Mouse (Mus musculus) CD4-positive helper T cell, adult 2 months (primary cell): ENCODE measurements around the gene Ccpg1.

ENCODE experiments used
- DNase-seq: peaks from one replicate; pipeline ENCODE4 v3.0.0-alpha.2; 2012; ENCODE audit warnings: low read depth, missing footprints, low spot score

Ccpg1 gene

DNA sequence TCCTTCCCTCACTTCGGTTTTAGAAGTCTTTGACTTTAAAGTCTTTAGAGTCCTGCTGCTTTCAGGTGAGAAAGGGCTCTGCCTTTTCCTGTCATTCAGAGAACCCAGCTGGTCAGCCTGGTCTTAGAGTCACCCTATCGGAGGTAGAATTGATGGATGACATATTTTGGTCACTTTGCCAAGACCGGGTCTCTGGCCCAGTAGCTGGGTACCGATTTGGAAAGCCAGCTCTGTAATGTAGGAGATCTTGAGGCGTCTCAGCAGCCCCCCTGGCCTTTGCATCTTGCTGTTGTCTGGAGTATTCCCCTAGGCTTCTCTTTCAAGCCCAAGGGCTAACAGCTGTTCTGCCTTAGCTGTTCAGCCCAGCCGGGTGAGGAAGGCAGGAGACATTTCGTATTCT lies 60.0 kb downstream of the Ccpg1 start:
- no peak for DNase-seq

DNA sequence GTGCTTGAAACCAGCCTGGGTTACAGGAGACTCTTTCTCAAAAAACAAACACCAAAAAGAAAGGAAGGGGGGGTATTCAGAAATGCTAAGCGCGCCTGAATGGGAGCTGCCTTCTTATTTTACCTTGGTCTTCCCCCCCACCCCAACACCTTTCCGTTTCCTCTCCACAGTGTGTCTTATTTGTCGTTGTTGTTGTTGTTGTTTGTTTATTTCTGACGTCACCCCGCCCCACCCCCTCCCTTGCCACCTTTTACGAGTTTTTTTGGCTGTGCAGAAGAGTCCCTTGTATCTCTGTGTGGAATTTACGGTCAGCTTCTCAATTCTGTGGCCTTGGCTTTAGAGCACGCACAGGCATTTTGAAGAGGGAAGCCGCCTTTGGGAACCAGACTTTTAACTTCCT lies 60.5 kb downstream of the Ccpg1 start:
- peak; percentile 51 for DNase-seq

DNA sequence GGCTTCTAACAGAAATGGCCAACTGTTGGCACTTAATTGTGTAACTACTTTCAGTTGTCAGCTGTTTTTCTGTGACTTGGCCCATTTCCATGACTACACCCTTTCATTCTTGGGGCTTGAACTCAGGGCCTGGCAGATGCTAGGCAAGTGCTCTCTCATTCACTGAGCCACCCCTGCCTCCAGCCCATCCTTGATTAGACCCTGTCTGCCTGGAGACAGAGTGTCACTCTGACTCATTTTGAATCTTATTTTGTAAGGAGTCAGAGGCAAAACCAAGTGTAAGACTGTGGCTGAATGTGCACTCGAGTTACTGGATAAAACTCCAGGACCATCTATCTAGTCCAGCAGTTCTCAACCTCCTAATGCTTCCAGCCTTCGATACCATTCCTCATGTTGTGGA lies 62.7 kb downstream of the Ccpg1 start:
- DNase-seq: no peak

DNA sequence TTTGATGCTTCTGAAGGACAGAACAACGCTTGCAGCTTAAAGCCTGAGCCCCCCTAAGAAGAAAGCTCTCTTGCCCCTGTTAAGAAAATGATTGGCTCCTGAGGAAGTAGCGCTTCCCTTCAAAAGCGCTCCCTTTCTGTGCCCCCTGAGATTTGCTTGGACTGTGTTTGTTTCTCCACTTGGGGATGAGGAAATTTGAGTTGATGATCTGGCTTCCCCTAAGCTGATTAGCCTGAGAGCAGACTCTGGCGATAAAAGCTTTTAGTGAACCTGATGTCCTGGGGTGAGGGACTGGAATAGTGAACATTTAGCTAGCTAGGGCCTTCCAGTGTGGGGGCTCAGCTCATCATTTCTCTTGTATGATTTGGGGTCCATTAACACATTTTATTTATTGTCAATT lies 63.7 kb downstream of the Ccpg1 start:
- DNase-seq: no peak

DNA sequence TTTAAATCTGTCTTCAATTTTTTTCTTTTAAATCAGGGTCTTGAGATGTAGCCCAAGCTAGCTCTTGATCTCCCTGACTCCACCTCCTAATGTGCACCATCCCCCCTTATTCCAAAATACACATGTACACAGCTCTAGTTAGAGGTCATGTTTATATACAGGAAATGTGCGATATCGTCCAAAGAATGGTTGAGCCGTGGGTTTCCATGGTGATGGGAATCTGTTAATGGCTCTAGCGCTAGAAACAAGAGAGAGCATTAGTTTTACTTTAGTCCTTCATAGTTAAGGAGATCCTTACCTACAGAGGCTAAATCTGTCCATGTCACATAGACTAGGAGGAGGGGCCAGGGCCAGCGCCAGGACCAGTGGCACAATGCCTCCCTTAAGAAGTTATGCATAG lies 64.6 kb downstream of the Ccpg1 start:
- DNase-seq: no peak

DNA sequence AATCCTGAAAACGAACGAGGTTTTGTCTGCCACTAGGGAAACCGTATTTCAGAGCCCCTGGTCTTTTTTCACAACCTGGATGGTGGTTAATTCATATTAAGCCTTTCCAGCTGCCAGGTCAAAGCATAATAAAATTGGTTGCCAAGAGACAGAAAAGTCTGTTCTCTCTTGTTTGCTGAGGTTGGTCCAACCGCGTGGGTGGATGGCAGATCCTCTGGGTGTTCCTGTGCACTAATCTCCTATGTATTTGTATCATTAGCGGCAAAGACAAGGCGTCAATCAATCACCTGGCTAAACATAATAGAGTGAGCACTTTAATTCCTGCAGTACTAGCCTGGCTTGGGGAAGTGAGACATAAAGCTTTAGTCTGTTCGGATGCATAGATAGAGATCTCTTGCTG lies 65.4 kb downstream of the Ccpg1 start:
- DNase-seq: no peak

DNA sequence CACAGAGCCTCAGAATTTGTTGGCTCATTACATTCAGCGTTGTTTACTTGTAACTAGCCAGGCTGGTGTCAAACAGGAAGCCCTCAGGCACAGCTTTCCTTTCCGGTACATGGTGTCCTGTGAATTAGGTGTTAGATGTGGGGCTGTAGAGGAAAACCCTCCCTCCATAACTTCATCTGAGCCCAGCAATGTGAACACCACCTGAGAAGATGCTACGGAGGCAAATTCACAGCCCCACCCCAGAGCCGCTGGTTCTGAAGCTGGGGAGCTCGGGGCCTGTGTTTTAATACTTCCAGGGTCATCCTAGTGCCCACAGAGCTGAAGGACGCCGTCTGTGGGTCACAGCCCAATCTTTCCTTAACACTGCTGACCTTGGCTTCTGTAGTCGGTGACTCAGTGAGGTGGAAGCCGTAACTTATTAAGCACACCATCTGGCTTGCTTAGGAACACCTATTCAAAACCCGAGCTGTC lies 70.2 kb downstream of the Ccpg1 start:
- peak; percentile 61 for DNase-seq

DNA sequence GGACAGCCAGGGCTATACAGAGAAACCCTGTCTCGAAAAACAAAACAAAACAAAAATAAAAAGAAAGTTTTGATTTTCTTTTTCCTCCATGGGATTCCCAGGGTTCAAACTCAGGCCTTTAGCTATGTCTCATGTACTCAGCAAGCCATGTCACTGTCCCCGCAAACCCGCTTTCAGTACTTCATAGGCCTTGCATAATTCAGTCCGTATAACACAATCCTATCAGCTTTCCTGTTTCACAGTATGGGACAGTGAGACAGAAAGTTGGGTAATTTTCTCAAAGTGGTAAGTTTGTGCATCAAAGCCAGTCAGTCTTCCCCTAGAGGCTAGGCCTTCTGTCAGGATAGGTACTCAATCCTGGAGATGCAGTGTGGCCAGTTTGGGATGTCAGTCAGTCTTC lies 74.0 kb downstream of the Ccpg1 start:
- no peak for DNase-seq

DNA sequence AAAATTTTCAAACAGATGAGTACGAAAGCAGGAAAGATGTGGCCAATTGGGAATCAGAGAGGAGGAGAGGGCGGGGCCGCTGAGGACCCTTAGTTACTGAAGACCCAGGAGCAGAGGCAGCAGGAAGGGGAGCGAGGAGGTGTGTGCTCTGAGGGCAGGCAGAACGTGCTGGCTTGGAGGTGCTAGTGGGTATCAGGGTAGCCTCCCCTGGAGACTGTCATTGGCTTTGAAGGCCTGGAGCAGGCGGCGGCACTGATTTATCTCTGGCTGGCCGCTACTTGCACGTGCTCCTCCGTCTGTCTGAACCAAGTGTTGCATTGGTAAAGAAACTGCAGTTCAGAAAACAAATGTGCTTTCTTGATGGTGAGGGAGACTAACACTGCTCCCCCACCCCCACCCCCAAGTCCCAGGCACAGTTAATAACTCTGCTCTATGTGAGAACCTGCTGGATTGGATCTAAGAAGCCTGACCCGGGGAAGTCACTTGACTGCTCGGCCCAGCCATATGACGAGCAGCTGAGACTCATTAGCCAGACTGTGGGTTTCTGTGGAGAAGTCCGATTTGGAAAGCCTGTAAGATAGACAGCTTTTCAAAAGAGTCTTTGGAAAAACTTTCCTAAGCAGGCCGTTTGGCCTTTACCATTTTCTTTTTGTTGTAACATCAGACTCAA lies 78.5 kb downstream of the Ccpg1 start:
- DNase-seq: no peak
